Mouse (Mus musculus) CH12.LX (cell line): ENCODE results near the gene Sim1. TPM values are rescaled to one million over a fixed set of nuclear protein-coding genes. Genes with fewer than 3 reads are reported as not detected.

Source experiments
- DNase-seq: peaks from one replicate; pipeline ENCODE4 v3.0.0-alpha.2; 2013; ENCODE audit errors: extremely low read depth
- H3K27ac ChIP-seq: 2 replicates; pipeline ENCODE4 v1.5.1; 2012; ENCODE audit warnings: low read depth, mild to moderate bottlenecking, control low read depth, moderate library complexity; ENCODE audit not compliant: insufficient read depth
- H3K27me3 ChIP-seq: replicated peaks from 2 replicates; pipeline ENCODE3; 2012; ENCODE audit warnings: inconsistent platforms
- H3K36me3 ChIP-seq, 2 experiments: replicated peaks in 1 of 2; 2 replicates each; pipeline versions ENCODE3 to v1.6.1; 2012; ENCODE audit warnings: inconsistent platforms in 1 of 2, low read length in 1 of 2, mild to moderate bottlenecking in 1 of 2, mixed read lengths in 1 of 2, moderate library complexity in 1 of 2; ENCODE audit not compliant: control insufficient read depth in 1 of 2, insufficient read depth in 1 of 2
- H3K4me1 ChIP-seq, 2 experiments: 2 replicates each; pipeline ENCODE4 v1.6.1; 2012; ENCODE audit warnings: inconsistent platforms in 1 of 2, moderate library complexity in 1 of 2; ENCODE audit not compliant: insufficient read depth in 2 of 2, control insufficient read depth in 1 of 2
- H3K4me2 ChIP-seq: 2 replicates; pipeline ENCODE4 v1.6.1; 2012; ENCODE audit warnings: low read depth, mild to moderate bottlenecking, control low read depth; ENCODE audit not compliant: poor library complexity, insufficient read depth, severe bottlenecking
- H3K4me3 ChIP-seq, 3 experiments: fragments of 150-350 bp in 1 of 3; sonication (generic) in 1 of 3; replicated peaks in 1 of 3; 2 replicates each; pipeline versions ENCODE3 to v1.5.1; 2011 to 2012; ENCODE audit warnings: low read depth in 2 of 3, low read length in 2 of 3, mild to moderate bottlenecking in 2 of 3, moderate library complexity in 2 of 3, control low read depth in 1 of 3, improper control_type of control experiment in 1 of 3, inconsistent platforms in 1 of 3, mixed read lengths in 1 of 3; ENCODE audit not compliant: poor library complexity in 1 of 3
- H3K79me2 ChIP-seq: replicated peaks from 2 replicates; pipeline ENCODE4 v1.6.1; 2012; ENCODE audit warnings: mild to moderate bottlenecking, moderate library complexity; ENCODE audit not compliant: control insufficient read depth, poor library complexity, insufficient read depth, severe bottlenecking; ENCODE audit errors: extremely low read depth
- H3K9ac ChIP-seq: 2 replicates; pipeline ENCODE4 v1.6.1; 2012; ENCODE audit warnings: low read depth, mild to moderate bottlenecking, control low read depth, moderate library complexity; ENCODE audit not compliant: insufficient read depth
- H3K9me3 ChIP-seq: replicated peaks from 2 replicates; pipeline ENCODE3; 2012; ENCODE audit warnings: low read length, inconsistent platforms, mixed read lengths
- CHD1 ChIP-seq: IDR thresholded peaks from 2 replicates; pipeline ENCODE4 v1.6.1; 2012; ENCODE audit warnings: low read depth, low read length, improper control_type of control experiment, inconsistent platforms
- CTCF ChIP-seq, 2 experiments: IDR thresholded peaks in 1 of 2; conservative IDR thresholded peaks in 1 of 2; 2 replicates each; pipeline ENCODE4 v1.5.1; 2011 to 2012; ENCODE audit warnings: low read depth in 2 of 2, low read length in 2 of 2, improper control_type of control experiment in 1 of 2, inconsistent platforms in 1 of 2, mild to moderate bottlenecking in 1 of 2, moderate library complexity in 1 of 2
- E2F4 ChIP-seq: IDR thresholded peaks from 2 replicates; pipeline ENCODE4 v1.6.1; 2011; ENCODE audit warnings: low read depth, low read length, improper control_type of control experiment; ENCODE audit not compliant: insufficient replicate concordance
- ELF1 ChIP-seq: IDR thresholded peaks from 2 replicates; pipeline ENCODE4 v1.6.1; 2014; ENCODE audit warnings: low read depth, mild to moderate bottlenecking, inconsistent platforms, low read length, improper control_type of control experiment
- EP300 ChIP-seq: IDR thresholded peaks from 2 replicates; pipeline ENCODE4 v1.6.1; 2011; ENCODE audit warnings: low read length, improper control_type of control experiment
- ETS1 ChIP-seq: conservative IDR thresholded peaks from 2 replicates; pipeline ENCODE4 v1.6.1; 2012; ENCODE audit warnings: low read depth, mild to moderate bottlenecking, inconsistent platforms, low read length, improper control_type of control experiment, moderate library complexity
- IRF4 ChIP-seq: IDR thresholded peaks from 2 replicates; pipeline ENCODE4 v1.6.1; 2014; ENCODE audit warnings: low read depth, mild to moderate bottlenecking, inconsistent platforms, low read length, improper control_type of control experiment
- JUND ChIP-seq: conservative IDR thresholded peaks from 2 replicates; pipeline ENCODE4 v1.6.1; 2011; ENCODE audit warnings: low read depth, low read length, improper control_type of control experiment
- KAT2A ChIP-seq: IDR thresholded peaks from 2 replicates; pipeline ENCODE4 v1.6.1; 2012; ENCODE audit warnings: low read length, improper control_type of control experiment, inconsistent platforms; ENCODE audit not compliant: insufficient replicate concordance
- MAX ChIP-seq: IDR thresholded peaks from 2 replicates; pipeline ENCODE4 v1.6.1; 2011; ENCODE audit warnings: low read length, improper control_type of control experiment
- MAZ ChIP-seq: IDR thresholded peaks from 2 replicates; pipeline ENCODE4 v1.6.1; 2012; ENCODE audit warnings: low read depth, mild to moderate bottlenecking, inconsistent platforms, low read length, improper control_type of control experiment, moderate library complexity
- MEF2A ChIP-seq: IDR thresholded peaks from 2 replicates; pipeline ENCODE4 v1.6.1; 2014; ENCODE audit warnings: low read depth, mild to moderate bottlenecking, inconsistent platforms, low read length, improper control_type of control experiment, borderline replicate concordance
- MXI1 ChIP-seq: IDR thresholded peaks from 2 replicates; pipeline ENCODE4 v1.6.1; 2011; ENCODE audit warnings: mild to moderate bottlenecking, low read depth, low read length, improper control_type of control experiment
- MYC ChIP-seq: IDR thresholded peaks from 2 replicates; pipeline ENCODE4 v1.6.1; 2011; ENCODE audit warnings: low read depth, mild to moderate bottlenecking, improper control_type of control experiment, low read length
- NELFE ChIP-seq: IDR thresholded peaks from 2 replicates; pipeline ENCODE4 v1.6.1; 2011; ENCODE audit warnings: low read depth, low read length, improper control_type of control experiment
- NRF1 ChIP-seq: IDR thresholded peaks from 2 replicates; pipeline ENCODE4 v1.6.1; 2014; ENCODE audit warnings: low read depth, mild to moderate bottlenecking, inconsistent platforms, low read length, improper control_type of control experiment, moderate library complexity
- PAX5 ChIP-seq: IDR thresholded peaks from 2 replicates; pipeline ENCODE4 v1.6.1; 2012; ENCODE audit warnings: low read length, inconsistent platforms, mixed read lengths
- POLR2AphosphoS2 ChIP-seq: IDR thresholded peaks from 2 replicates; pipeline ENCODE4 v1.6.1; 2011; ENCODE audit warnings: low read depth, low read length, improper control_type of control experiment
- RAD21 ChIP-seq: IDR thresholded peaks from 2 replicates; pipeline ENCODE4 v1.6.1; 2011; ENCODE audit warnings: low read depth, mild to moderate bottlenecking, low read length, improper control_type of control experiment, moderate library complexity
- SIN3A ChIP-seq: IDR thresholded peaks from 2 replicates; pipeline ENCODE4 v1.6.1; 2012; ENCODE audit warnings: low read length, improper control_type of control experiment, inconsistent platforms
- TBP ChIP-seq: conservative IDR thresholded peaks from 2 replicates; pipeline ENCODE4 v1.6.1; 2011; ENCODE audit warnings: low read depth, low read length, improper control_type of control experiment
- TCF12 ChIP-seq: IDR thresholded peaks from 2 replicates; pipeline ENCODE4 v1.6.1; 2014; ENCODE audit warnings: low read depth, mild to moderate bottlenecking, inconsistent platforms, low read length, improper control_type of control experiment
- UBTF ChIP-seq: IDR thresholded peaks from 2 replicates; pipeline ENCODE4 v1.6.1; 2012; ENCODE audit warnings: low read depth, mild to moderate bottlenecking, inconsistent platforms, low read length, improper control_type of control experiment, moderate library complexity
- USF2 ChIP-seq: conservative IDR thresholded peaks from 2 replicates; pipeline ENCODE4 v1.6.1; 2011; ENCODE audit warnings: low read depth, low read length, improper control_type of control experiment
- ZC3H11A ChIP-seq: IDR thresholded peaks from 2 replicates; pipeline ENCODE4 v1.6.1; 2012; ENCODE audit warnings: low read depth, mild to moderate bottlenecking, inconsistent platforms, low read length, improper control_type of control experiment
- ZKSCAN1 ChIP-seq: IDR thresholded peaks from 2 replicates; pipeline ENCODE4 v1.6.1; 2012; ENCODE audit warnings: low read depth, inconsistent platforms, low read length, improper control_type of control experiment, borderline replicate concordance
- dilution Hi-C: fragments of 300-500 bp; cut with MboI; formaldehyde crosslinking; loops from 2 replicates; pipeline ENCODE4 v1.14.3; 2020; ENCODE audit warnings: low sequenced_read_pairs; ENCODE audit not compliant: extremely low pct_unique_long_range_greater_than_20kb, extremely low pct_ligation_motif_present
- in situ Hi-C: fragments of 300-500 bp; cut with MboI; formaldehyde crosslinking; loops from 3 replicates; pipeline ENCODE4 v1.14.3; 2019; ENCODE audit warnings: low sequenced_read_pairs, low pct_ligation_motif_present, low pct_unique_long_range_greater_than_20kb, mixed read lengths
- polyA plus RNA-seq: library from polyadenylated mRNA; unstranded; fragments of >175 nt; gene quantifications from 2 replicates; pipeline ENCODE4 v1.2.1, GENCODE M21; 2012; ENCODE audit warnings: low read depth; ENCODE audit not compliant: insufficient read length
- total RNA-seq, 2 experiments: library from RNA; depleted of rRNA; stranded (reverse); fragments of 300-350 nt in 1 of 2; fragments of >200 nt in 1 of 2; gene quantifications; 2 replicates each; pipeline ENCODE4 v1.2.3; 2012 to 2014

The Sim1 gene
- total and polyA plus RNA-seq, 3 experiments = 0.03 to 0.07 (median 0.04) TPM

GRCm38 (mm10) chr10:50893546-50893945, 1.0 kb upstream of the Sim1 start:
- Histone ChIP-seq H3K27me3 (no peaks in the 10 kb centered on the region), H3K4me2 (no peak overlapping the region), H3K79me2 (no peaks in the 10 kb centered on the region), H3K4me3 (no peak overlapping the region), H3K9me3 (peaks cover 8% of the 10 kb centered on the region), H3K36me3 (no peaks in the 10 kb centered on the region), H3K4me1 (no peaks in the 10 kb centered on the region), H3K27ac (no peak overlapping the region), H3K9ac (no peak overlapping the region)
- dilution Hi-C loops (no loop called here), in situ Hi-C loops (loop anchor here (25.0 kb wide), 2 partner anchors 394 to 519 kb away; no protein-coding TSS in a partner anchor)
- DNase-seq = no peak
- no peak for TF ChIP-seq MAX
- no peak for TF ChIP-seq JUND
- TF ChIP-seq ELF1 = no peak
- no peak for TF ChIP-seq IRF4
- no peak for TF ChIP-seq PAX5
- no peak for TF ChIP-seq ETS1
- no peak for TF ChIP-seq UBTF
- TF ChIP-seq MAZ = no peak
- no peak for TF ChIP-seq TCF12
- no peak for TF ChIP-seq USF2
- TF ChIP-seq SIN3A = no peak
- no peak for TF ChIP-seq POLR2AphosphoS2
- TF ChIP-seq ZKSCAN1 = no peak
- no peak for TF ChIP-seq MXI1
- TF ChIP-seq E2F4 = no peak
- no peak for TF ChIP-seq KAT2A
- TF ChIP-seq MYC = no peak

- H3K27ac ChIP-seq = no peak overlapping the region
- TF ChIP-seq MEF2A (no peak), ETS1 (no peak), MAX (no peak), MYC (no peak), MXI1 (no peak), NELFE (no peak), CTCF (conservative IDR thresholded peaks at IDR 0.05 in 1 of 2, IDR thresholded peaks at IDR 0.05 in 1 of 2; ENCODE audit: low read depth in 2 of 2, low read length in 2 of 2) (no peak), CHD1 (no peak), RAD21 (no peak), TCF12 (no peak), ZC3H11A (no peak), NRF1 (no peak), TBP (no peak), MAZ (no peak), E2F4 (no peak), SIN3A (no peak), JUND (no peak), EP300 (no peak)
- TF ChIP-seq, all 38 proteins: peak for 0
- Histone ChIP-seq H3K9ac (no peak overlapping the region), H3K79me2 (no peaks in the 10 kb centered on the region), H3K4me3 (no peak overlapping the region), H3K9me3 (peaks cover 8% of the 10 kb centered on the region), H3K36me3 (no peaks in the 10 kb centered on the region), H3K27me3 (no peaks in the 10 kb centered on the region), H3K4me2 (no peak overlapping the region), H3K4me1 (no peaks in the 10 kb centered on the region)
- no peak for DNase-seq
- dilution Hi-C loops (no loop called here), in situ Hi-C loops (loop anchor here (25.0 kb wide), 2 partner anchors 392 to 517 kb away; no protein-coding TSS in a partner anchor)
Observed at GRCm38 (mm10) chr10:50895091-50895790, 687 bp downstream of the Sim1 start.
